Mouse (Mus musculus): Measurements from ENCODE around the gene Prdm16. TPM values are rescaled to one million over a fixed set of nuclear protein-coding genes. Genes with fewer than 3 reads are reported as not detected.

Gene Prdm16
- polyA plus RNA-seq, 1 experiment = 6.0 TPM

- H3K4me1 ChIP-seq (ENCODE audit: control insufficient read depth, insufficient read depth, low read length) = peaks cover 8% of the 10 kb centered on the region
- no peaks in the 10 kb centered on the region; the same call in 1 of the 2 replicates for H3K27me3 ChIP-seq (ENCODE audit: control insufficient read depth, insufficient read depth, low read length)
- WGBS = 57% methylated on average over 16 of the region's 16 CpGs
- TF ChIP-seq POLR2A (IDR thresholded peaks at IDR 0.05; ENCODE audit: borderline replicate concordance, insufficient read depth, low read length) (no peak), CTCF (IDR thresholded peaks at IDR 0.05; ENCODE audit: borderline replicate concordance, insufficient read depth, low read depth, low read length) (no peak)
- no peak overlapping the region for H3K4me3 ChIP-seq (replicated peaks; ENCODE audit: insufficient read depth, low read depth, low read length)
- no peak for DNase-seq
- no peak overlapping the region for H3K27ac ChIP-seq (ENCODE audit: insufficient read depth, low read length)
Observed at GRCm38 (mm10) chr4:154502403-154503000, 134.2 kb downstream of the Prdm16 start.

- Histone ChIP-seq H3K4me1 (ENCODE audit: control insufficient read depth, insufficient read depth, low read length) (peaks cover 8% of the 10 kb centered on the region), H3K27ac (ENCODE audit: insufficient read depth, low read length) (no peak overlapping the region)
- WGBS = 15% methylated on average over 9 of the region's 9 CpGs
Observed at GRCm38 (mm10) chr4:154500695-154501094, 136.0 kb downstream of the Prdm16 start.

GRCm38 (mm10) chr4:154499701-154500523, 136.8 kb downstream of the Prdm16 start:
- Histone ChIP-seq H3K27ac (ENCODE audit: insufficient read depth, low read length) (no peak overlapping the region), H3K4me3 (replicated peaks; ENCODE audit: insufficient read depth, low read depth, low read length) (no peak overlapping the region), H3K4me1 (ENCODE audit: control insufficient read depth, insufficient read depth, low read length) (peaks cover 8% of the 10 kb centered on the region), H3K27me3 (ENCODE audit: control insufficient read depth, insufficient read depth, low read length) (no peaks in the 10 kb centered on the region; the same call in 1 of the 2 replicates)
- DNase-seq = peak; percentile 78 to 87
- TF ChIP-seq CTCF (IDR thresholded peaks at IDR 0.05; ENCODE audit: borderline replicate concordance, insufficient read depth, low read depth, low read length) (no peak), POLR2A (IDR thresholded peaks at IDR 0.05; ENCODE audit: borderline replicate concordance, insufficient read depth, low read length) (no peak)
- WGBS = 4% methylated on average over 29 of the region's 29 CpGs

More at GRCm38 (mm10) chr4:154500695-154501094, 136.0 kb downstream of the Prdm16 start:
- DNase-seq = no peak
- TF ChIP-seq POLR2A (IDR thresholded peaks at IDR 0.05; ENCODE audit: borderline replicate concordance, insufficient read depth, low read length) = no peak
- no peak for TF ChIP-seq CTCF (IDR thresholded peaks at IDR 0.05; ENCODE audit: borderline replicate concordance, insufficient read depth, low read depth, low read length)
- no peak overlapping the region for H3K4me3 ChIP-seq (replicated peaks; ENCODE audit: insufficient read depth, low read depth, low read length)
- no peaks in the 10 kb centered on the region; the same call in 1 of the 2 replicates for H3K27me3 ChIP-seq (ENCODE audit: control insufficient read depth, insufficient read depth, low read length)

GRCm38 (mm10) chr4:154497423-154498175, 139.1 kb downstream of the Prdm16 start:
- no peak overlapping the region for H3K27ac ChIP-seq (ENCODE audit: insufficient read depth, low read length)
- TF ChIP-seq POLR2A (IDR thresholded peaks at IDR 0.05; ENCODE audit: borderline replicate concordance, insufficient read depth, low read length) (no peak), CTCF (IDR thresholded peaks at IDR 0.05; ENCODE audit: borderline replicate concordance, insufficient read depth, low read depth, low read length) (no peak)

GRCm38 (mm10) chr4:154496991-154497390, 139.7 kb downstream of the Prdm16 start:
- H3K27ac ChIP-seq (ENCODE audit: insufficient read depth, low read length) = no peak overlapping the region
- 13% methylated on average over 7 of the region's 7 CpGs for WGBS

More at GRCm38 (mm10) chr4:154497423-154498175, 139.1 kb downstream of the Prdm16 start:
- no peak overlapping the region for H3K4me3 ChIP-seq (replicated peaks; ENCODE audit: insufficient read depth, low read depth, low read length)
- DNase-seq = no peak
- no peaks in the 10 kb centered on the region; the same call in 1 of the 2 replicates for H3K27me3 ChIP-seq (ENCODE audit: control insufficient read depth, insufficient read depth, low read length)
- WGBS = 37% methylated on average over 4 of the region's 4 CpGs
- peaks cover 8% of the 10 kb centered on the region for H3K4me1 ChIP-seq (ENCODE audit: control insufficient read depth, insufficient read depth, low read length)

GRCm38 (mm10) chr4:154496522-154496921, 140.2 kb downstream of the Prdm16 start:
- WGBS = 88% methylated on average over 5 of the region's 5 CpGs
- Histone ChIP-seq H3K27ac (ENCODE audit: insufficient read depth, low read length) (no peak overlapping the region), H3K4me1 (ENCODE audit: control insufficient read depth, insufficient read depth, low read length) (peaks cover 8% of the 10 kb centered on the region), H3K4me3 (replicated peaks; ENCODE audit: insufficient read depth, low read depth, low read length) (no peak overlapping the region), H3K27me3 (ENCODE audit: control insufficient read depth, insufficient read depth, low read length) (no peaks in the 10 kb centered on the region; the same call in 1 of the 2 replicates)
- no peak for DNase-seq
- TF ChIP-seq POLR2A (IDR thresholded peaks at IDR 0.05; ENCODE audit: borderline replicate concordance, insufficient read depth, low read length) (no peak), CTCF (IDR thresholded peaks at IDR 0.05; ENCODE audit: borderline replicate concordance, insufficient read depth, low read depth, low read length) (no peak)

More at GRCm38 (mm10) chr4:154496991-154497390, 139.7 kb downstream of the Prdm16 start:
- Histone ChIP-seq H3K27me3 (ENCODE audit: control insufficient read depth, insufficient read depth, low read length) (no peaks in the 10 kb centered on the region; the same call in 1 of the 2 replicates), H3K4me1 (ENCODE audit: control insufficient read depth, insufficient read depth, low read length) (peaks cover 8% of the 10 kb centered on the region), H3K4me3 (replicated peaks; ENCODE audit: insufficient read depth, low read depth, low read length) (no peak overlapping the region)
- peak; percentile 29 to 50 for DNase-seq
- TF ChIP-seq POLR2A (IDR thresholded peaks at IDR 0.05; ENCODE audit: borderline replicate concordance, insufficient read depth, low read length) (no peak), CTCF (IDR thresholded peaks at IDR 0.05; ENCODE audit: borderline replicate concordance, insufficient read depth, low read depth, low read length) (no peak)

GRCm38 (mm10) chr4:154493996-154494395, 142.7 kb downstream of the Prdm16 start:
- no peak overlapping the region for H3K27ac ChIP-seq (ENCODE audit: insufficient read depth, low read length)
- H3K4me1 ChIP-seq (ENCODE audit: control insufficient read depth, insufficient read depth, low read length) = peaks cover under 1% of the 10 kb centered on the region; the same call in 1 of the 2 replicates
- TF ChIP-seq POLR2A (IDR thresholded peaks at IDR 0.05; ENCODE audit: borderline replicate concordance, insufficient read depth, low read length) (no peak), CTCF (IDR thresholded peaks at IDR 0.05; ENCODE audit: borderline replicate concordance, insufficient read depth, low read depth, low read length) (no peak)
- no peak overlapping the region for H3K4me3 ChIP-seq (replicated peaks; ENCODE audit: insufficient read depth, low read depth, low read length)
- H3K27me3 ChIP-seq (ENCODE audit: control insufficient read depth, insufficient read depth, low read length) = no peaks in the 10 kb centered on the region; the same call in 1 of the 2 replicates
- WGBS = 76% methylated on average over 4 of the region's 4 CpGs
- DNase-seq = no peak

All from cerebellum, adult 2 months (tissue).